Mouse (Mus musculus) brain, embryonic 18.5 days (tissue): ENCODE results near the gene Ikzf3.

Source experiments
- DNase-seq: peaks from one replicate; pipeline ENCODE4 v3.0.0-alpha.2; 2012; ENCODE audit warnings: low read depth, low spot score

The Ikzf3 gene

GRCm38 (mm10) chr11:98568326-98568725 is 22.5 kb upstream of the Ikzf3 start:
- DNase-seq = no peak

- DNase-seq = no peak
These were observed 18.1 kb upstream of the Ikzf3 start for GRCm38 (mm10) chr11:98563921-98564414.

GRCm38 (mm10) chr11:98563025-98563424 is 17.2 kb upstream of the Ikzf3 start:
- no peak for DNase-seq

DNA sequence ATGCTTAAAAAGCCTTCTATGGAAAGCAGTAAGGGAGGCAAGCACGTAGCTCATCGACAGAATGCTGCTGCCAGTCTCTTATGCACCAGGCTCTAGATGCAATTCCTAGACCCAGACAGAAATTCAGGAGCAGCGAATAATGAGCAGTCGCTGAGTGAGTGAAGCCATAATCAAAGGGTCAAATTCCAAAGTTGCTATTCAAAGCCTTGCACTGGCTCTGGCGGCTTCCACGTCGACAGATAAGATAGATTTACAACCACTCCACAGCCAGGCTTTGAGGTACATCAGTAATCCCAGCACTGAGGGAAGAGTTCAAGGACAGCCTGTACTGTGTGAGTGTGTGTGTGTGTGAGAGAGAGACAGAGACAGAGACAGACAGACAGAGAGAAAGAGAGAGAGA is 15.1 kb upstream of the Ikzf3 start:
- no peak for DNase-seq

DNA sequence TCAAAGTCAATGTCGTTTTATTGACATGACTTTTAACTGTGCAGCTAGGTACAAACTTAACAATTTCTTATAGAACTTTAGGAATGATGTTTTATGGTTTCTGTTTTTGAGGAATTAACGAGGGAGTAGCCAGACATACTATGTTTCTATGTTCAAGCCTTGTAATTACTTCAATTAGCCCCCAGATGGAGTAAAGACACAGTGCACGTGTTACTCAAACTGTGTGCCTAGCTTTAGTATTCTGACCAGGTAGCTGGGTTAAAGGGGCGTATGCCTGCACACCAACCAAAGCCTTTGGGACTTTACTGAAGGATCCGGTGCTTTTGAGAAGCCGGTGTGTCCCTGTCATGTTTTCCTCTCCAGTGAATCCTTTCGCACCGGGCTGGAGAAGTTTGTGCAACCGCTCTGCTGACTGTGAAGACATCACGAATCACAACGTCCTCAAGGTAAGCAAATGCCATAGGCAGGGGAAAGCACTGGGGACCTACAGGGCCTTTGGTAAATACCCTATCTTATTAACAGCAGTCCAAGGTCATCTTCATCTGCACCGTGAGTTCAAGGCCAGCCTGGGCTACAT is 9.4 kb upstream of the Ikzf3 start:
- no peak for DNase-seq

- no peak for DNase-seq
These were observed 8.1 kb upstream of the Ikzf3 start for GRCm38 (mm10) chr11:98553966-98554365.

GRCm38 (mm10) chr11:98550975-98551828 is 5.4 kb upstream of the Ikzf3 start, which contains the start of gene Zpbp2:
Gene Zpbp2 (plus strand): TSS chr11:98551097.
- peak; percentile 79 for DNase-seq

DNA sequence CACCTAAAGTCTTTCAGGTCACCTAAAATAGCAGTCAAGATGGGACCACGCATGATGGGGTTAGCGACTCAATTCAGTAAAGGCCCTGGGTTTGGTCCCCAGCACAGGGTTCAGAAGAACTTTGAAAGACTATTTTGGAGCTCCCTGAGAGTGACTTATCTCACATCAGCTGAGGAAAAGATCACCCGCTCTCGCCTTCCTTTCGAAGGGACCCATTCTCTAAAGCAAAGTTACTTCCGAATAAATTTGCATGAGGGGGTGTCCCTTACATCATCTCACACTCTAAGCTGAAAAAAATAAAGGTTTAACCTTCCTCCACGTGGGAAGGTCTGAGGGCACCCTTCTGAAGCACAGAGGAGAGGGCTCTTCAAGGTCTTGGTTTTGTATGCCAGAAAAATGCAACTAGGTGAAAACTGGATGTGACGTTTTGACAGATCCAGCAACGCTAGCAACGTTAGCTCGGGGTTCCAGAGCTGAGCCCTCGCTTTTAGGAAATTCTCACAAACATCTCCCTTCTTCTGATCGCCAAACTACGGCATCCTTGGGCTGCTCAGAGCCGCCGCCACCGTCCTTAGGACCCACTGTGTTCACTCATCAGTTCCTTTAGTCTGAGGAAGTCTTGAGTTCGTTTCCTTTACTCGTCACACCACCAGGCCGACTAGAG is 4.6 kb upstream of the Ikzf3 start:
- DNase-seq = no peak

- no peak for DNase-seq
These were observed 3.5 kb upstream of the Ikzf3 start for GRCm38 (mm10) chr11:98549363-98549762.

GRCm38 (mm10) chr11:98547308-98547693 is 1.5 kb upstream of the Ikzf3 start:
- no peak for DNase-seq

- DNase-seq = no peak
These were observed 887 bp upstream of the Ikzf3 start for GRCm38 (mm10) chr11:98546529-98547307.

DNA sequence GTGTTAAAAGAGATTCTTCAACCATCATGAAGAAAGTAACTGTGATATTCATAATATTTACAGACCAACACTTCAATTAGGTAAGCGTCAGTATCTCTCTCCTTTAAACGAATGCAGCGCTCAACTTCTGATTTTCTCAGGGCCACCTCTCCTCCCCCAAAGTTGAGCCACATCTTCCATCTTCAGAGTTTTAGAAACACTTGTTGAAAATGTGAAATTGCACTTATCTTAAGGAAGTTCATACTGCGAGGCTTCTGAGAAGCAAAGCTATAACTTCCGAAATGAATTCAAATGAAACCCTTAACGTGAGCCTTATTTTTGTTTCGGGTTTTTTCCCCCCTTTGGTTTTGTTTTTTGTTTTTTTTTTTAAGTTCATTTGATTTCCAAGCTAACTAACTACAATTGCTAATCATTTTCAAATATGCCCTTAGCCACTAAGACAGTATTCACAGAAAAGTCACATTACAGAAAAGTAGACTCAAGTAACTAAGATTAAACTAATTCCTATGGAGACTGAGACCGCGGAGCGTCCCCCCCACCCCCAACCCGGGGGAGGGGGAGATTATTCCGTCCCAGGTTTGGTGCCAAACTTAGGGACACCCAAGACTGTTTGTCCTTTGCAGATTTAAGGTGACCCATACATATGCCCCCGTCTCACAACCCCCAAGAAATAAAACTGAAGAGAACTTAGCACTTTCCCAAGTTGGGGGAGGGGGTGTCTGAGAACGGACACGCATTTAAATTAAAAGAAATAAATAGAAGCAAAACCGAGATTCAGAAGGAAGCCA is 747 bp downstream of the Ikzf3 start:
- DNase-seq = no peak

DNA sequence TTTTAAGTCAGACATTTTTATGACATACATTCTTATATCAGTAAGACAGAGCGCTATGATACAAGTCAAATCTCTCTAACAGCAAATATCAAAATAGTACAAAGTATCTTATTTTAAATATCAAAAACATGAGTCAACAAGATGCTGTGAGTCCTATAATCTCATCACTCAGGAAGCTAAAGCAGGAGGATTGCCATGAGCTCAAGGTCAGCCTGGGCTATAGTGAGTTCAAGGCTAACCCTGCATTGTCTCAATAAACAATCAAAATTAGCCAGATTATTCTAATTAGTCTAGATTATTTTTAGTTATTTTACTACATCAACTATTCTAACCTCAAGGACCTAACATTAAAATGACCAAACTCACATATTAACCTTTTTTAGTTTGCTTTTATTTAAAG is 2.4 kb downstream of the Ikzf3 start:
- no peak for DNase-seq

- no peak for DNase-seq
These were observed 3.3 kb downstream of the Ikzf3 start for GRCm38 (mm10) chr11:98542553-98542952.

- no peak for DNase-seq
These were observed 5.5 kb downstream of the Ikzf3 start for GRCm38 (mm10) chr11:98540319-98540718.

DNA sequence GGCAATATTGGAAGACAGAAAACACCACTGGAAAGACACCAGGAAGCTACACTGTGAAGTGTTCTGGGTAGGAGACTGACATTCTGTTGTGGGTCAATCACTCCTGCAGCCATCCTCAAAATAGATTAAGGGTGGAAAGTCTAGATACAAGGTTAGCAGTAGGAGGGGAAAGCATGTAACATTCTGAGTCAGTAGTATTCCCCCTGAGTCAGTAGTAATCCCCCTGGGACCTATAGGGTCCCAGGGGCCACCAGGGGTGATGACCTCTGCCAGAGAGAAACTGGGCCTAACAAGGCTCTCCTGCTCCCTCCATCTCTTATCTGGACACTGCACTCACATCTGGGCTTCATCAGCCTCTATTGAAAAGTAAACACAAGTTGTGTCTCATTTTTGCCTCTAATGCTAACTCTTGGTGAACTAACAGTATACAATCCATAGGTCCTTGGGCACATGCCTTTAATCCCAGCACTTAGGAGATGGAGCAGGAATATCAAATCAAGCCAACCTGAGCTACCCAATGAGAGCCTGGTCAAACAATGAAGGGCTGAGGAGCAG is 8.3 kb downstream of the Ikzf3 start:
- no peak for DNase-seq

GRCm38 (mm10) chr11:98526824-98527461 is 18.9 kb downstream of the Ikzf3 start:
- no peak for DNase-seq

GRCm38 (mm10) chr11:98525140-98525539 is 20.7 kb downstream of the Ikzf3 start:
- no peak for DNase-seq

GRCm38 (mm10) chr11:98520468-98520867 is 25.4 kb downstream of the Ikzf3 start:
- no peak for DNase-seq

DNA sequence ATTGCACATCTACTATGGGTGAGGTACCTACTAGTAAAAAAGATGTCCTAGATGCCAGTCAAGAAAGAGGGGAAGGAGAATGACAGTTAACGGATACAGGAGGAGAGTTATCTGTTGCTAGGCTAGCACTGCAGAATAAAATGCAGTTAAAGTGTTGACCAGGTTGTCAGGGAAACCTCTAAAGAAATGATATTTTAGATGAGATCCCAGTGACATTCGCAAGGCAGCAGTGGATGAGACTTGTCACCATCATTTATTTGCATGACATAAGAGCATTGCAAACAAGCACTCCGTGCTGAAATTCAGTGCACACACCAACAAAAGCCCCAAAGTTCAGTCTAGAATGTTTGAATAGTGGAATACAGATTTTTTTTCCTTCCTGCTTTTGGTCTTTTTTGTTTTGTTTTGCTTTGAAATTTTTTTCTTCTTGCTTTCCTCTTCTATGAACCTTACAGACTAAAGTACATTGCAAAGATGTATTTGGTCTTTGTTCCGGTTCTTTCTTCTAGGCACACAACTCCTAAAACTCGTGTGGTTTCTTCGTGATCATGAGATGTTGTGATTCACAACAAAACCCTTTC is 32.4 kb downstream of the Ikzf3 start:
- no peak for DNase-seq
